Mouse (Mus musculus) midbrain, embryonic 10.5 days (tissue): ENCODE data around the gene Evi2b. TPM values are rescaled to one million over a fixed set of nuclear protein-coding genes. Genes with fewer than 3 reads are reported as not detected.

Experiments used
- polyA plus RNA-seq: library from polyadenylated mRNA; unstranded; fragments of >200 nt; fragmentation: Nextera tagmentation; extraction: Ambion mirVana; gene quantifications from 2 replicates; pipeline ENCODE4 v1.2.1, GENCODE M21; 2016

Gene Evi2b
- polyA plus RNA-seq, 1 experiment from 2014 or later: not detected

Other genes with a start within 250 kb of the Evi2b start
- gene Gm9964, start 226.9 kb downstream of the Evi2b start, polyA plus RNA-seq: not detected in 2 replicates
- 6.6 and 6.7 TPM in 2 replicates for gene Nf1, start 184.1 kb downstream of the Evi2b start, polyA plus RNA-seq
- gene Omg, start 19.7 kb downstream of the Evi2b start, polyA plus RNA-seq: 0.28 and 0.29 TPM in 2 replicates
- 0.92 and 1.5 TPM in 2 replicates for gene Evi2, start 6.8 kb upstream of the Evi2b start, polyA plus RNA-seq
- 1.7 and 2.7 TPM in 2 replicates for gene Evi2a, start 6.8 kb upstream of the Evi2b start, polyA plus RNA-seq
- gene Rab11fip4, start 67.5 kb upstream of the Evi2b start, polyA plus RNA-seq: 18.6 and 23.4 TPM in 2 replicates